Mouse (Mus musculus): ENCODE data around the gene Slc25a22. TPM values are rescaled to one million over a fixed set of nuclear protein-coding genes. Genes with fewer than 3 reads are reported as not detected.

Slc25a22 gene
- total and polyA plus RNA-seq, 2 experiments from 2014 or later, result 132 to 141 TPM

DNA sequence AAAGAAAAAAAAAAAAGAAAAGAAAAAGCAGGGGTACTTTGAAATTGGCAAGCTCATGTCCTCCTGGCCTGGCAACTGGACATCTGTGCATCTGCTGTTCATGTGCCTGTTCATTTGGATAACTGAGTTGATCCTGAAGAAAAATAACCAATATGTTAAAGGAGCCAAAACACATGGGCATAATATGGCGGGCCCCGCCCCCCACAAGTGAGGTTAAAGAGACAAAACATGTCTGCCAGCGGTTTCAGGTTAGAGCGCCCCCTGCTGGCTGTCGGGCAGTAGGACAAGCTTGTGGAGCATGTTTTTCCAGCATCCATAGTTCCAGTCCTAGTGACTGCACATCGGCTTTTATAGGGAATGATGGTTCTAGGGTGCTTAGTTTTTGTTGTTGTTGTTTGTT, 42.9 kb downstream of the Slc25a22 start:
- no peak overlapping the region for H3K4me2 ChIP-seq (ENCODE audit: low read depth)
- no peaks in the 10 kb centered on the region for H3K9me3 ChIP-seq (ENCODE audit: low read length)
- peaks cover 34% of the 10 kb centered on the region for H3K36me3 ChIP-seq (ENCODE audit: insufficient read depth)
- 26% methylated on average over 6 of the region's 6 CpGs for WGBS
- no peak overlapping the region for H3K9ac ChIP-seq
- H3K27me3 ChIP-seq (ENCODE audit: insufficient read depth, low read length), result no peaks in the 10 kb centered on the region
- peak; percentile 73 for DNase-seq
- peaks cover 7% of the 10 kb centered on the region for H3K4me1 ChIP-seq (ENCODE audit: insufficient read depth)
- no peak overlapping the region for H3K27ac ChIP-seq (ENCODE audit: low read depth, low read length)
- ATAC-seq, result no peak
- TF ChIP-seq CTCF (IDR thresholded peaks at IDR 0.05; ENCODE audit: low read depth), result peak; percentile 85
- H3K4me3 ChIP-seq (ENCODE audit: low read depth, low read length), result no peak overlapping the region

GRCm38 (mm10) chr7:141394158-141394557, 43.5 kb downstream of the Slc25a22 start:
- Histone ChIP-seq H3K4me1 (ENCODE audit: insufficient read depth) (peaks cover 7% of the 10 kb centered on the region), H3K4me2 (ENCODE audit: low read depth) (no peak overlapping the region), H3K27me3 (ENCODE audit: insufficient read depth, low read length) (no peaks in the 10 kb centered on the region; the same call in 1 of the 2 replicates), H3K9me3 (ENCODE audit: low read length) (no peaks in the 10 kb centered on the region), H3K9ac (no peak overlapping the region), H3K4me3 (ENCODE audit: low read depth, low read length) (no peak overlapping the region), H3K27ac (ENCODE audit: low read depth, low read length) (no peak overlapping the region), H3K36me3 (ENCODE audit: insufficient read depth) (peaks cover 27% of the 10 kb centered on the region)
- WGBS, result 91% methylated on average over 7 of the region's 7 CpGs
- DNase-seq (no peak), ATAC-seq (no peak)
- no peak for TF ChIP-seq CTCF (IDR thresholded peaks at IDR 0.05; ENCODE audit: low read depth)

GRCm38 (mm10) chr7:141392552-141393222, 45.0 kb downstream of the Slc25a22 start:
- Histone ChIP-seq H3K9ac (peak overlapping the region; percentile 58), H3K4me3 (ENCODE audit: low read depth, low read length) (peak overlapping the region; percentile 60), H3K27me3 (ENCODE audit: insufficient read depth, low read length) (no peaks in the 10 kb centered on the region; the same call in 1 of the 2 replicates), H3K4me1 (ENCODE audit: insufficient read depth) (peaks cover 7% of the 10 kb centered on the region), H3K36me3 (ENCODE audit: insufficient read depth) (peaks cover 15% of the 10 kb centered on the region), H3K9me3 (ENCODE audit: low read length) (no peaks in the 10 kb centered on the region), H3K4me2 (ENCODE audit: low read depth) (peak overlapping the region; percentile 96), H3K27ac (ENCODE audit: low read depth, low read length) (no peak overlapping the region)
- ATAC-seq (no peak; the same call in 1 of the 2 replicates), DNase-seq (no peak)
- WGBS, result 11% methylated on average over 9 of the region's 9 CpGs
- no peak for TF ChIP-seq CTCF (IDR thresholded peaks at IDR 0.05; ENCODE audit: low read depth)

- Histone ChIP-seq H3K27ac (ENCODE audit: low read depth, low read length) (peak within 1 kb of the TSS; percentile 70), H3K4me3 (ENCODE audit: low read depth, low read length) (peak within 1 kb of the TSS; percentile 60), H3K4me2 (ENCODE audit: low read depth) (peak within 1 kb of the TSS; percentile 96), H3K36me3 (ENCODE audit: insufficient read depth) (peaks cover 11% of the 10 kb centered on the region), H3K9ac (peak within 1 kb of the TSS; percentile 58), H3K9me3 (ENCODE audit: low read length) (no peaks in the 10 kb centered on the region), H3K4me1 (ENCODE audit: insufficient read depth) (peaks cover 7% of the 10 kb centered on the region), H3K27me3 (ENCODE audit: insufficient read depth, low read length) (no peaks in the 10 kb centered on the region; the same call in 1 of the 2 replicates)
- DNase-seq (peak; percentile 95), ATAC-seq (peak; percentile 97)
- TF ChIP-seq CTCF (IDR thresholded peaks at IDR 0.05; ENCODE audit: low read depth), result no peak
- 1% methylated on average over 57 of the region's 57 CpGs for WGBS
Observed at GRCm38 (mm10) chr7:141391625-141392551, 45.8 kb downstream of the Slc25a22 start, which contains the start of gene Taldo1. Gene Taldo1 (plus strand): TSS chr7:141392199.

DNA sequence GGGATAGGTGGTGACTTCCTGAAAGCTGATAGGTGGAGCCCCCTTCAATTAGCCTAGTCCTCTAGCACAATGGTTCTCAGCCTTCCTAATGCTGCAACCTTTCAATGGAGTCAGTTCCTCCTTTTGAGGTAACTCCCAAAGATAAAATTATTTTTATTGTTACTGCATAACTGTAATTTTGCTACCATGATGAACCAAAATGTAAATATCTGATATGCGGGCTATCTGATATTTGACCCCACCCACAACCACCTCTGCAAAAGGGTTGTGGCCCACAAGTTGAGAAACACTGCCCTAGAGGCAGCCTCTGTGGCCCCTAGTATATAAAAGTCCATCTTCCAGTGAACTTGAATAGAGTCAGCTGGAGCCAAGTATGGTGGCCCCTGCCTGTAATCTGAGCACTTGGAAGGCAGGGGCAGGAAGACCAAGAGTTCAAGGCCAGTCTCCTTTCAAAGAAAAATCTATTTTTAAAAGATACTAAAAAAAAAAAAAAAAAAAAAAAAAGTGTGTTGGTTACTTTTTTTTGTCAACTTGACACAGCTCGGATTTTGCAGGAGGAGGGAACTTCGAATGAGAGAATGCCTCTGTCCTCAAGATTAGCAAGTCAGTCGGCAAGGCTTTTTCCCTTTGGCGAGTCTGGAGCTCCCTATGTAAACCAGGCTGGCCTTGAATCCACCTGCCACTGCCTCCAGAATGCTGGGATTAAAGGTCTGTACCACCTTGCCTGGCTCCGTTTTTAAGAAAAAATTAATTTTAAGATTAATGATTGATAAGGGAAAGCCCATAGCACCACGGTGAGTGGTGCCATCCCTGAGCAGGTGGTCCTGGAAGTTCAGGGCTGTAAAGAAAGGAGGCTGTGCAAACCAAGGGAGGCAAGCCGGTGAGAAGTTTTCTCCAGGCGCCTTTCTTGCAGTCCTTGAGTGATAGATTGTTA, 47.1 kb downstream of the Slc25a22 start:
- Histone ChIP-seq H3K9ac (no peak overlapping the region), H3K4me2 (ENCODE audit: low read depth) (no peak overlapping the region), H3K27me3 (ENCODE audit: insufficient read depth, low read length) (no peaks in the 10 kb centered on the region; the same call in 1 of the 2 replicates), H3K27ac (ENCODE audit: low read depth, low read length) (no peak overlapping the region), H3K4me1 (ENCODE audit: insufficient read depth) (peaks cover 7% of the 10 kb centered on the region), H3K4me3 (ENCODE audit: low read depth, low read length) (no peak overlapping the region), H3K36me3 (ENCODE audit: insufficient read depth) (no peaks in the 10 kb centered on the region), H3K9me3 (ENCODE audit: low read length) (no peaks in the 10 kb centered on the region)
- 60% methylated on average over 9 of the region's 9 CpGs for WGBS
- no peak for TF ChIP-seq CTCF (IDR thresholded peaks at IDR 0.05; ENCODE audit: low read depth)
- ATAC-seq (no peak), DNase-seq (no peak)

GRCm38 (mm10) chr7:141388487-141389109, 49.1 kb downstream of the Slc25a22 start:
- no peak for TF ChIP-seq CTCF (IDR thresholded peaks at IDR 0.05; ENCODE audit: low read depth)
- Histone ChIP-seq H3K4me2 (ENCODE audit: low read depth) (no peak overlapping the region), H3K36me3 (ENCODE audit: insufficient read depth) (no peaks in the 10 kb centered on the region), H3K4me1 (ENCODE audit: insufficient read depth) (peaks cover 7% of the 10 kb centered on the region), H3K27ac (ENCODE audit: low read depth, low read length) (no peak overlapping the region), H3K27me3 (ENCODE audit: insufficient read depth, low read length) (no peaks in the 10 kb centered on the region; the same call in 1 of the 2 replicates), H3K9me3 (ENCODE audit: low read length) (no peaks in the 10 kb centered on the region), H3K9ac (no peak overlapping the region), H3K4me3 (ENCODE audit: low read depth, low read length) (no peak overlapping the region)
- ATAC-seq, result no peak
- DNase-seq, result no peak
- 67% methylated on average over 3 of the region's 3 CpGs for WGBS
